Mouse (Mus musculus) embryonic facial prominence, embryonic 14.5 days (tissue): Measurements from ENCODE around the gene Hsd11b2. TPM values are rescaled to one million over a fixed set of nuclear protein-coding genes. Genes with fewer than 3 reads are reported as not detected.
A peak's percentile ranks its signal among the peaks of the same experiment; 100 is the strongest.

Source experiments
- ATAC-seq: fragments of 200-750 bp; cut with Nextera tagmentation; 2 replicates; pipeline ENCODE4 v1.8.0; 2017; ENCODE audit warnings: low read depth, moderate number of reproducible peaks, moderate TSS enrichment
- DNase-seq: peaks from one replicate; pipeline ENCODE4 v3.0.0-alpha.2; 2015; ENCODE audit warnings: low spot score
- H3K27ac ChIP-seq: fragments of 300-500 bp; sonication (generic); replicated peaks from 2 replicates; pipeline ENCODE4 v1.5.1; 2014; ENCODE audit warnings: low read depth, mild to moderate bottlenecking, low read length, moderate library complexity
- H3K27me3 ChIP-seq: fragments of 300-500 bp; sonication (generic); replicated peaks from 2 replicates; pipeline ENCODE4 v1.6.1; 2014; ENCODE audit warnings: low read length; ENCODE audit not compliant: control insufficient read depth, insufficient read depth
- H3K36me3 ChIP-seq: fragments of 300-500 bp; sonication (generic); 2 replicates; pipeline ENCODE4 v1.6.1; 2014; ENCODE audit warnings: low read length, mixed read lengths; ENCODE audit not compliant: control insufficient read depth, insufficient read depth
- H3K4me1 ChIP-seq: fragments of 300-500 bp; sonication (generic); 2 replicates; pipeline ENCODE4 v1.6.1; 2014; ENCODE audit warnings: antibody characterized with exemption, low read length; ENCODE audit not compliant: control insufficient read depth, insufficient read depth
- H3K4me2 ChIP-seq: fragments of 300-500 bp; sonication (generic); 2 replicates; pipeline ENCODE4 v1.6.1; 2014; ENCODE audit warnings: low read depth, mild to moderate bottlenecking, low read length, moderate library complexity, mixed read lengths
- H3K4me3 ChIP-seq: fragments of 300-500 bp; sonication (generic); 2 replicates; pipeline ENCODE4 v1.5.1; 2014; ENCODE audit warnings: low read depth, mild to moderate bottlenecking, low read length
- H3K9ac ChIP-seq: fragments of 300-500 bp; sonication (generic); 2 replicates; pipeline ENCODE4 v1.6.1; 2014; ENCODE audit warnings: low read depth, mild to moderate bottlenecking, low read length, moderate library complexity, mixed read lengths
- H3K9me3 ChIP-seq: fragments of 300-500 bp; sonication (generic); 2 replicates; pipeline ENCODE4 v1.6.1; 2016; ENCODE audit warnings: low read length; ENCODE audit not compliant: control insufficient read depth
- WGBS: fragments of 180-500 bp; shearing (Covaris S2); extraction: QIAGEN DNeasy Blood & Tissue Kit; methylation state at CpG from one replicate; pipeline ENCODE4 v1.1.7; 2014; 5-methylcytosine and 5-hydroxymethylcytosine counted together
- polyA plus RNA-seq: library from polyadenylated mRNA; unstranded; fragments of >200 nt; fragmentation: Nextera tagmentation; extraction: Ambion mirVana; gene quantifications from 2 replicates; pipeline ENCODE4 v1.2.1, GENCODE M21; 2014

The Hsd11b2 gene
- polyA plus RNA-seq, 1 experiment from 2014 or later = 1.1 TPM

- H3K9ac ChIP-seq = no peak overlapping the region
- no peaks in the 10 kb centered on the region for H3K9me3 ChIP-seq
- 71% methylated on average over 9 of the region's 9 CpGs for WGBS
- ATAC-seq (no peak), DNase-seq (no peak)
- no peak overlapping the region for H3K27ac ChIP-seq
- peaks cover 8% of the 10 kb centered on the region for H3K27me3 ChIP-seq
- H3K4me3 ChIP-seq = no peak overlapping the region
- no peaks in the 10 kb centered on the region; the same call in 1 of the 2 replicates for H3K4me1 ChIP-seq
- no peak overlapping the region for H3K4me2 ChIP-seq
- peaks cover 38% of the 10 kb centered on the region; the same call in 1 of the 2 replicates for H3K36me3 ChIP-seq
Observed at GRCm38 (mm10) chr8:105522890-105523289, 4.3 kb downstream of the Hsd11b2 start.

- Histone ChIP-seq H3K4me3 (no peak overlapping the region), H3K9me3 (no peaks in the 10 kb centered on the region), H3K36me3 (peaks cover 52% of the 10 kb centered on the region), H3K9ac (no peak overlapping the region), H3K4me1 (no peaks in the 10 kb centered on the region), H3K27me3 (no peaks in the 10 kb centered on the region), H3K27ac (no peak overlapping the region), H3K4me2 (no peak overlapping the region)
- DNase-seq (no peak), ATAC-seq (no peak)
- WGBS = 78% methylated on average over 2 of the region's 2 CpGs
Observed at GRCm38 (mm10) chr8:105527110-105527509, 8.6 kb downstream of the Hsd11b2 start.

DNA sequence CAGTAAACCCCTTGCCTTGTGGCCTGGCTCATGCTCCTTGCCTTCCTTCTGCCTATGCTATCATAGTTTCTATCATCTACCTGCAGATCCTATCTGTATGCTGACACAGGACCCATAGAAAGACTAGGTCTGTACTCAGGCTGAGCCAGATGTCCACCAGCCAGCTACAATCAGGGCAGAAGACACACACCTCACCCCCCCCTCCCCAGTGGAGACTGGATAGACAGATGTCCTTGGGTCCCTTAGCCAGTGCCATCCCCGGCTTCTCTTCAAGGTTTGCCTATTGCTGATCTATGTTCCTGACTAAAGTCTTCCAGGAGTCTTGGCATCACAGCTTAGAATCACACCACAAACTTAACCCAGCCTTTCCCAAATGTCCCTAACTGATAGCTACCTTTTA lies 9.7 kb downstream of the Hsd11b2 start:
- no peak overlapping the region for H3K4me2 ChIP-seq
- 86% methylated on average over 1 of the region's 1 CpGs for WGBS
- no peaks in the 10 kb centered on the region for H3K9me3 ChIP-seq
- H3K27ac ChIP-seq = no peak overlapping the region
- H3K9ac ChIP-seq = no peak overlapping the region
- H3K4me1 ChIP-seq = peaks cover under 1% of the 10 kb centered on the region; the same call in 1 of the 2 replicates
- H3K27me3 ChIP-seq = no peaks in the 10 kb centered on the region
- ATAC-seq (no peak), DNase-seq (no peak)
- peaks cover 45% of the 10 kb centered on the region for H3K36me3 ChIP-seq
- no peak overlapping the region for H3K4me3 ChIP-seq

DNA sequence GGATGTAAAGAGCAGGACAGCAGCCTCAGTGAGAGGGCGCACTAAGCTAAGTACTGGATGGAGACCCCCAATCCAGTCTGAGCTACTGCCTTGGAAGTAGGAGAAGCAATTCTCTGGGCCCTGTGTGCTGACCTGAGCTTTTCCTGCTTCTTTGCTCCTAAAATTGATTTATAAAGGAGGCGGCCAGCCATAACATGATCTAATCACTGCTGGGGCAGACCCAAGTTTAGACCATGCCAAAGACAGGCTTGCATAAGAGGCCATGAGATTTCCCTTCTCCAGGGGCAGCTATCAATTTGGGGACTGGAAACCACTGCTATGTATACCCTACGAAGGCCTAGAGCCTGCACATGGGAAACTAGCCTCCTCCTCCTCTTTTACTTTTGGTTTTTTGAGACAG lies 10.7 kb downstream of the Hsd11b2 start:
- H3K27ac ChIP-seq = no peak overlapping the region
- 87% methylated on average over 3 of the region's 3 CpGs for WGBS
- H3K4me3 ChIP-seq = no peak overlapping the region
- no peaks in the 10 kb centered on the region for H3K9me3 ChIP-seq
- peaks cover 3% of the 10 kb centered on the region; the same call in 1 of the 2 replicates for H3K4me1 ChIP-seq
- peaks cover 36% of the 10 kb centered on the region for H3K36me3 ChIP-seq
- H3K4me2 ChIP-seq = no peak overlapping the region
- no peak overlapping the region for H3K9ac ChIP-seq
- no peaks in the 10 kb centered on the region for H3K27me3 ChIP-seq
- DNase-seq = no peak
- ATAC-seq = no peak

DNA sequence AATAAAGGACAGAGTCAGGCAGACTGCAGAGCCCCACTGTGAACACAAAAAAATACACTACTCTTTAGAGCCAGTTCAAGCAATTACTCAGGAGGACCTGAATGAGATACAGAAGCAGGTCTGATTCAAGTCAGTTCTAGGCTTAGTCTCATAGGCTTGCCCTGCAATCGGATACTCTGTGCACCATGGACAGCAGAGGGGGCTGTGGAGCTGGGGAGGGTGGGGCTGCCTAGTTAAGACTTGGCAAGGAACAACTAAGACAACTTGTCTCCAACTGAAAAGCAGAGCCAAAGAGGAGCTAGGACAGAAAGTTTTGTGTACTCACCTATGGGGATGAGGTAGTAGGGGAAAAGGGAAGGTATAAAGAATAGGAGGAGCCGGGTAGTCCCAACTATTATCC lies 13.2 kb downstream of the Hsd11b2 start:
- DNase-seq = no peak
- WGBS = 55% methylated on average over 2 of the region's 2 CpGs
- peaks cover 35% of the 10 kb centered on the region for H3K36me3 ChIP-seq

GRCm38 (mm10) chr8:105533439-105533838 lies 14.9 kb downstream of the Hsd11b2 start:
- no peaks in the 10 kb centered on the region for H3K9me3 ChIP-seq
- DNase-seq (no peak), ATAC-seq (no peak)
- no peak overlapping the region for H3K4me2 ChIP-seq
- no peak overlapping the region for H3K4me3 ChIP-seq
- H3K36me3 ChIP-seq = peaks cover 46% of the 10 kb centered on the region
- 21% methylated on average over 2 of the region's 2 CpGs for WGBS
- peak overlapping the region; percentile 22; the same call in 1 of the 2 replicates for H3K27ac ChIP-seq
- no peaks in the 10 kb centered on the region for H3K27me3 ChIP-seq
- peaks cover 3% of the 10 kb centered on the region; the same call in 1 of the 2 replicates for H3K4me1 ChIP-seq
- 0 out of 2 replicates have a peak overlapping the region, but pooled peaks have one; percentile 5 for H3K9ac ChIP-seq

More for the DNA sequence above, 13.2 kb downstream of the Hsd11b2 start:
- H3K9ac ChIP-seq = no peak overlapping the region
- H3K9me3 ChIP-seq = no peaks in the 10 kb centered on the region
- H3K27me3 ChIP-seq = no peaks in the 10 kb centered on the region
- H3K4me3 ChIP-seq = no peak overlapping the region
- no peak for ATAC-seq
- H3K4me2 ChIP-seq = no peak overlapping the region
- H3K4me1 ChIP-seq = peaks cover 3% of the 10 kb centered on the region; the same call in 1 of the 2 replicates
- no peak overlapping the region for H3K27ac ChIP-seq

DNA sequence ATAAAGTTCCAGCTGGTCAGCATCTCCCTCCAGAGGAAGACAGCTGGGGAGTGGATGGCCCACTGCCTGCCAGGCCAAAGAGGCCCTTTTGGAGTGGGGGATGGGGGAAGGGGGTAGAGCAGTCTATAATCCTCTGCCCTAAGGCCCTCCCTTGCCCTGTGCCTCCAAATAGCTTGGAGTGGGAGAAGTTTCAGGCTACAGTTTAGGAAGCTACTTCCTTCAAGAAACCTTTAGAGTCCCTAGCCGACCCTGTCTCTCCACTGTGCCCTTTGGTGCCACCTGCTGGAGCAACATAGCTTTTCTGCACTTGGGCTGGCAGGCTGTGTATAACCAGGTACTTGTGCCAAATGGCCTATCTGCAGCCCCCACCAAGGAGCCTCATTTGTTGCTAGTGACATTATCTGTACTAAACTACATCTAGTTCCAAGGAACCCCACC lies 15.4 kb downstream of the Hsd11b2 start:
- peaks cover 46% of the 10 kb centered on the region for H3K36me3 ChIP-seq
- 0 out of 2 replicates have a peak overlapping the region, but pooled peaks have one; percentile 5 for H3K9ac ChIP-seq

DNA sequence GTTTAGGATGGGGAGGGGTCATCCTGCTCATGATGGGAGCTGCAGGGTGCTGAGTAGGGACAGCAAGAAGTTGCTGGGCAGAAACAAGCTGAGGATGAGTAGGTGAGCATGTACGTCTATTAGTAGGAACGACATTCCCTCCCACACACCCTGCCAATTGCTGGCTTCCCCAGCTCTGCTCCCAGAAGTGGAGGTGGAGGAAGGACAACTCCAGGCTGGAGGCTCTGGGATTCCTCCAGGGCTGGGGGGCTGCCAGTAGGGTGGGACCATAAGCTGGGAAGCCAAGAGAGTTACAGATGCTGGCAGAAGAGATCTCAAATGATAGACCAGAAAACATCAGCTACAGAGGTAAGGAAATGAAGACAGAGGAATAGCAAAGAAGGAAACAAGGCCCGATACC lies 18.0 kb downstream of the Hsd11b2 start:
- no peak overlapping the region for H3K9ac ChIP-seq
- H3K27ac ChIP-seq = no peak overlapping the region
- ATAC-seq (no peak), DNase-seq (no peak)
- H3K4me2 ChIP-seq = no peak overlapping the region
- no peak overlapping the region for H3K4me3 ChIP-seq
- no peaks in the 10 kb centered on the region for H3K9me3 ChIP-seq
- H3K27me3 ChIP-seq = no peaks in the 10 kb centered on the region
- peaks cover 3% of the 10 kb centered on the region; the same call in 1 of the 2 replicates for H3K4me1 ChIP-seq
- H3K36me3 ChIP-seq = peaks cover 45% of the 10 kb centered on the region
- WGBS = 90% methylated on average over 3 of the region's 3 CpGs

More for the DNA sequence above, 15.4 kb downstream of the Hsd11b2 start:
- Histone ChIP-seq H3K4me3 (no peak overlapping the region), H3K27ac (peak overlapping the region; percentile 22; the same call in 1 of the 2 replicates), H3K4me1 (peaks cover 3% of the 10 kb centered on the region; the same call in 1 of the 2 replicates), H3K9me3 (no peaks in the 10 kb centered on the region), H3K27me3 (no peaks in the 10 kb centered on the region), H3K4me2 (no peak overlapping the region)
- peak; percentile 67 for DNase-seq
- ATAC-seq = peak; percentile 72; the same call in 1 of the 2 replicates
- WGBS = 0% methylated on average over 1 of the region's 1 CpGs
